20 mouse cellular contexts compared by ENCODE assay signal in the genomic region with DNA sequence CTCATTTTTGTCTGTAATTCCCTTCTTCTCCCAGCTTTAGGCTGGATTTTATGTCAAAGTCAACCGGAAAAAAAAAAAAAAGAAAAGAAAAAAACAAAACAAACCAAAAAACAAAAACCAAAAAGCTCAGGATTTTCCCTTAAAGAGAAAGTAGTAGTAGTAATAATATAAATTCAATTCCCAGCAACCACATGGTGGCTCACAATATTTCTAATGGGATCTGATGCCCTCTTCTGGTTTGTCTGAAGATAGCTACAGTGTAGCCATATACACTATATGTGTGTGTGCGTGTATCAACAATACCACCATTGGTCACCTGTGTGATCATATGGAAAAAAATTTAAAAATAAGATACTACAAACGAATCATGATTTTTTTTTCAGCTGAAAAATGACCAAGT. TPM values are rescaled to one million over a fixed set of nuclear protein-coding genes. Genes with fewer than 3 reads are reported as not detected.
DNase-seq lines count a peak whose midpoint lies in the region; ATAC-seq and TF ChIP-seq lines count a peak whose summit lies in the region.
"Had no signal": no experiment of that assay in that cellular context is flagged by ENCODE, and none has a peak within 500 bp of the region (broad histone marks: within the 10 kb centered on the region; RNA-seq: fewer than 3 reads in every experiment).

No protein-coding gene starts in this region.

- no peak overlapping the region for H3K9ac ChIP-seq in hindbrain, postnatal 0 days (replicated peaks; ENCODE audit: low read length)
- no peak overlapping the region for H3K9ac ChIP-seq in lung, embryonic 14.5 days
- H3K9ac ChIP-seq: embryonic facial prominence, embryonic 13.5 days; forebrain, embryonic 15.5 days; liver, embryonic 15.5 days; neural tube, embryonic 13.5 days had no signal

- H3K36me3 ChIP-seq in hindbrain, postnatal 0 days (ENCODE audit: insufficient read depth, low read length): no peaks in the 10 kb centered on the region
- no peaks in the 10 kb centered on the region for H3K36me3 ChIP-seq in hindbrain, embryonic 10.5 days
- H3K36me3 ChIP-seq in lung, embryonic 14.5 days (ENCODE audit: insufficient read depth): no peaks in the 10 kb centered on the region
- H3K36me3 ChIP-seq: embryonic facial prominence, embryonic 13.5 days; forebrain, embryonic 15.5 days; liver, embryonic 15.5 days; neural tube, embryonic 13.5 days had no signal

- 86% methylated on average over 3 of the region's 3 CpGs for WGBS in hindbrain, postnatal 0 days
- WGBS in hindbrain, embryonic 10.5 days: 82% methylated on average over 3 of the region's 3 CpGs
- WGBS in lung, embryonic 14.5 days: 80% methylated on average over 3 of the region's 3 CpGs

- H3K27ac ChIP-seq in hindbrain, postnatal 0 days: no peak overlapping the region
- no peak overlapping the region for H3K27ac ChIP-seq in hindbrain, embryonic 10.5 days
- no peak overlapping the region for H3K27ac ChIP-seq in lung, embryonic 14.5 days (ENCODE audit: low read depth)
- H3K27ac ChIP-seq: embryonic facial prominence, embryonic 13.5 days; forebrain, embryonic 15.5 days; liver, embryonic 15.5 days; macrophage; neural tube, embryonic 13.5 days had no signal

- TF ChIP-seq CTCF in hindbrain, postnatal 0 days (IDR thresholded peaks at IDR 0.05; ENCODE audit: low read depth): peak; percentile 56
- peak; percentile 51 for TF ChIP-seq CTCF in lung, embryonic 14.5 days (IDR thresholded peaks at IDR 0.05; ENCODE audit: low read depth)

- no peak overlapping the region for H3K4me3 ChIP-seq in hindbrain, postnatal 0 days (ENCODE audit: low read length)
- no peak overlapping the region for H3K4me3 ChIP-seq in hindbrain, embryonic 10.5 days
- H3K4me3 ChIP-seq in lung, embryonic 14.5 days (ENCODE audit: low read depth, low read length): no peak overlapping the region
- H3K4me3 ChIP-seq: embryonic facial prominence, embryonic 13.5 days; forebrain, embryonic 15.5 days; liver, embryonic 15.5 days; neural tube, embryonic 13.5 days had no signal

- H3K4me2 ChIP-seq in hindbrain, postnatal 0 days (ENCODE audit: low read depth, low read length): no peak overlapping the region
- H3K4me2 ChIP-seq in lung, embryonic 14.5 days: no peak overlapping the region
- H3K4me2 ChIP-seq: embryonic facial prominence, embryonic 13.5 days; forebrain, embryonic 15.5 days; liver, embryonic 15.5 days; midbrain, embryonic 11.5 days; neural tube, embryonic 13.5 days had no signal

- no peaks in the 10 kb centered on the region for H3K9me3 ChIP-seq in hindbrain, postnatal 0 days (ENCODE audit: low read length)
- H3K9me3 ChIP-seq in hindbrain, embryonic 10.5 days: no peaks in the 10 kb centered on the region
- H3K9me3 ChIP-seq in lung, embryonic 14.5 days (ENCODE audit: low read depth, low read length): no peaks in the 10 kb centered on the region
- H3K9me3 ChIP-seq: embryonic facial prominence, embryonic 13.5 days; forebrain, embryonic 15.5 days; liver, embryonic 15.5 days; neural tube, embryonic 13.5 days had no signal

- ATAC-seq in hindbrain, postnatal 0 days: no peak
- no peak for ATAC-seq in lung, embryonic 14.5 days (ENCODE audit: insufficient read depth)
- ATAC-seq: CD4-positive, CD25-positive, alpha-beta regulatory T cell, adult 4 months; forebrain, embryonic 15.5 days had no signal

- peak; percentile 9 for DNase-seq in hindbrain, postnatal 0 days (ENCODE audit: low spot score)
- DNase-seq in hindbrain, embryonic 10.5 days (ENCODE audit: low spot score): no peak
- peak; percentile 47 for DNase-seq in lung, embryonic 14.5 days
- no peak for DNase-seq in lung, postnatal 25 days (ENCODE audit: low spot score)
- DNase-seq in A20 (ENCODE audit: low read depth, low spot score) (peak; percentile 36), NIH3T3 (ENCODE audit: low read depth) (peak; percentile 59)
- DNase-seq in embryo, embryonic 10.5 days (ENCODE audit: low spot score): no peak
- no peak for DNase-seq in right cerebral cortex, adult 2 months (ENCODE audit: low spot score in 2 of 2)
- DNase-seq: adrenal gland, adult 2 months; cerebellum, adult 9-10 months; kidney, adult 9 months; right cerebral cortex, adult 18-20 months; thymus, postnatal 4 days had no signal

- no peaks in the 10 kb centered on the region for H3K4me1 ChIP-seq in hindbrain, postnatal 0 days (ENCODE audit: insufficient read depth, low read length)
- no peaks in the 10 kb centered on the region for H3K4me1 ChIP-seq in hindbrain, embryonic 10.5 days (replicated peaks)
- H3K4me1 ChIP-seq in lung, embryonic 14.5 days (ENCODE audit: insufficient read depth): no peaks in the 10 kb centered on the region
- H3K4me1 ChIP-seq: forebrain, embryonic 15.5 days; neural tube, embryonic 13.5 days had no signal

- no peaks in the 10 kb centered on the region for H3K27me3 ChIP-seq in hindbrain, postnatal 0 days (ENCODE audit: insufficient read depth, low read length)
- H3K27me3 ChIP-seq in hindbrain, embryonic 10.5 days (ENCODE audit: insufficient read depth, poor library complexity, severe bottlenecking): no peaks in the 10 kb centered on the region
- H3K27me3 ChIP-seq in lung, embryonic 14.5 days (ENCODE audit: insufficient read depth, low read length): no peaks in the 10 kb centered on the region
- H3K27me3 ChIP-seq: forebrain, embryonic 15.5 days had no signal

RNA-seq across cellular contexts. Expression of gene Ehd4, which starts 15.0 kb away (rescaled TPM):
- total RNA-seq in hindbrain, postnatal 0 days (2014; rRNA removed): 6.3 and 7.1 TPM in 2 replicates
- 24.6 and 25.2 TPM in 2 replicates for polyA plus RNA-seq in hindbrain, postnatal 0 days (2015; fragmentation: Nextera tagmentation; extraction: Ambion mirVana)
- 24.8 and 26.5 TPM in 2 replicates for polyA plus RNA-seq in hindbrain, embryonic 10.5 days (2016; fragmentation: Nextera tagmentation; extraction: Ambion mirVana)
- polyA plus RNA-seq in lung, embryonic 14.5 days (2014; fragmentation: Nextera tagmentation; extraction: Ambion mirVana): 60.7 and 62.9 TPM in 2 replicates

Comparison
In these comparisons a context has a peak if more than half of its experiments do, and no peak if none do; other contexts are left out.
1. DNase-seq: peak in hindbrain, postnatal 0 days (single experiment), lung, embryonic 14.5 days (single experiment), A20 (single experiment) and NIH3T3 (single experiment); none in hindbrain, embryonic 10.5 days (single experiment), lung, postnatal 25 days (single experiment), embryo, embryonic 10.5 days (single experiment) and right cerebral cortex, adult 2 months (0 of 2).